Mouse (Mus musculus): ENCODE results near the gene Srpk2.

GRCm38 (mm10) chr5:23674829-23675498 lies 9.5 kb downstream of the Srpk2 start:
- TF ChIP-seq CTCF (IDR thresholded peaks at IDR 0.05; ENCODE audit: insufficient read depth, low read length) (peak; percentile 26; the same call in 1 of the 2 replicates), POLR2A (IDR thresholded peaks at IDR 0.05; ENCODE audit: borderline replicate concordance, extremely low read depth, low read depth, low read length) (no peak)

All from lung, adult 2 months (tissue).